Mouse (Mus musculus): ENCODE results near the gene Gabpb2. TPM values are rescaled to one million over a fixed set of nuclear protein-coding genes. Genes with fewer than 3 reads are reported as not detected.
A peak's percentile ranks its signal among the peaks of the same experiment; 100 is the strongest.

The Gabpb2 gene
- polyA plus RNA-seq, 1 experiment = 30.6 TPM

GRCm38 (mm10) chr3:95169996-95170395, 47.7 kb downstream of the Gabpb2 start:
- no peak for DNase-seq
- no peaks in the 10 kb centered on the region for H3K27me3 ChIP-seq (ENCODE audit: control insufficient read depth, insufficient read depth, low read length)
- TF ChIP-seq POLR2A (IDR thresholded peaks at IDR 0.05; ENCODE audit: borderline replicate concordance, insufficient read depth, low read length) = no peak
- TF ChIP-seq CTCF (IDR thresholded peaks at IDR 0.05; ENCODE audit: borderline replicate concordance, insufficient read depth, low read depth, low read length) = no peak
- 90% methylated on average over 10 of the region's 10 CpGs for WGBS
- no peak overlapping the region for H3K4me3 ChIP-seq (replicated peaks; ENCODE audit: insufficient read depth, low read depth, low read length)
- H3K27ac ChIP-seq (ENCODE audit: insufficient read depth, low read length) = no peak overlapping the region
- no peaks in the 10 kb centered on the region for H3K4me1 ChIP-seq (ENCODE audit: control insufficient read depth, insufficient read depth, low read length)

- Histone ChIP-seq H3K27ac (ENCODE audit: insufficient read depth, low read length) (no peak overlapping the region), H3K27me3 (ENCODE audit: control insufficient read depth, insufficient read depth, low read length) (no peaks in the 10 kb centered on the region), H3K4me1 (ENCODE audit: control insufficient read depth, insufficient read depth, low read length) (peaks cover 24% of the 10 kb centered on the region), H3K4me3 (replicated peaks; ENCODE audit: insufficient read depth, low read depth, low read length) (no peak overlapping the region)
- 55% methylated on average over 5 of the region's 5 CpGs for WGBS
- no peak for DNase-seq
- TF ChIP-seq POLR2A (IDR thresholded peaks at IDR 0.05; ENCODE audit: borderline replicate concordance, insufficient read depth, low read length) (no peak), CTCF (IDR thresholded peaks at IDR 0.05; ENCODE audit: borderline replicate concordance, insufficient read depth, low read depth, low read length) (no peak)
These were observed 52.9 kb downstream of the Gabpb2 start for GRCm38 (mm10) chr3:95164840-95165239.

GRCm38 (mm10) chr3:95164256-95164550, 53.5 kb downstream of the Gabpb2 start:
- no peak for DNase-seq
- Histone ChIP-seq H3K4me3 (replicated peaks; ENCODE audit: insufficient read depth, low read depth, low read length) (no peak overlapping the region), H3K27me3 (ENCODE audit: control insufficient read depth, insufficient read depth, low read length) (no peaks in the 10 kb centered on the region), H3K4me1 (ENCODE audit: control insufficient read depth, insufficient read depth, low read length) (peaks cover 28% of the 10 kb centered on the region), H3K27ac (ENCODE audit: insufficient read depth, low read length) (no peak overlapping the region)
- TF ChIP-seq POLR2A (IDR thresholded peaks at IDR 0.05; ENCODE audit: borderline replicate concordance, insufficient read depth, low read length) (no peak), CTCF (IDR thresholded peaks at IDR 0.05; ENCODE audit: borderline replicate concordance, insufficient read depth, low read depth, low read length) (no peak)
- WGBS = 25% methylated on average over 4 of the region's 5 CpGs

GRCm38 (mm10) chr3:95163419-95164255, 54.1 kb downstream of the Gabpb2 start:
- TF ChIP-seq CTCF (IDR thresholded peaks at IDR 0.05; ENCODE audit: borderline replicate concordance, insufficient read depth, low read depth, low read length) (no peak), POLR2A (IDR thresholded peaks at IDR 0.05; ENCODE audit: borderline replicate concordance, insufficient read depth, low read length) (no peak)
- no peak for DNase-seq
- H3K4me3 ChIP-seq (replicated peaks; ENCODE audit: insufficient read depth, low read depth, low read length) = no peak overlapping the region
- H3K27me3 ChIP-seq (ENCODE audit: control insufficient read depth, insufficient read depth, low read length) = no peaks in the 10 kb centered on the region
- 43% methylated on average over 11 of the region's 11 CpGs for WGBS
- peaks cover 28% of the 10 kb centered on the region for H3K4me1 ChIP-seq (ENCODE audit: control insufficient read depth, insufficient read depth, low read length)
- H3K27ac ChIP-seq (ENCODE audit: insufficient read depth, low read length) = 0 out of 2 replicates have a peak overlapping the region, but pooled peaks have one; percentile 0

- Histone ChIP-seq H3K4me3 (replicated peaks; ENCODE audit: insufficient read depth, low read depth, low read length) (no peak overlapping the region), H3K27me3 (ENCODE audit: control insufficient read depth, insufficient read depth, low read length) (no peaks in the 10 kb centered on the region), H3K27ac (ENCODE audit: insufficient read depth, low read length) (no peak overlapping the region), H3K4me1 (ENCODE audit: control insufficient read depth, insufficient read depth, low read length) (peaks cover 28% of the 10 kb centered on the region)
- DNase-seq = no peak
- TF ChIP-seq POLR2A (IDR thresholded peaks at IDR 0.05; ENCODE audit: borderline replicate concordance, insufficient read depth, low read length) (no peak), CTCF (IDR thresholded peaks at IDR 0.05; ENCODE audit: borderline replicate concordance, insufficient read depth, low read depth, low read length) (no peak)
- WGBS = 30% methylated on average over 2 of the region's 2 CpGs
These were observed 55.4 kb downstream of the Gabpb2 start for GRCm38 (mm10) chr3:95162345-95162628.

- H3K27me3 ChIP-seq (ENCODE audit: control insufficient read depth, insufficient read depth, low read length) = no peaks in the 10 kb centered on the region
- 16% methylated on average over 9 of the region's 9 CpGs for WGBS
- no peak overlapping the region for H3K27ac ChIP-seq (ENCODE audit: insufficient read depth, low read length)
These were observed 55.9 kb downstream of the Gabpb2 start for GRCm38 (mm10) chr3:95161618-95162344.

GRCm38 (mm10) chr3:95161041-95161551, 56.6 kb downstream of the Gabpb2 start:
- no peak for TF ChIP-seq CTCF (IDR thresholded peaks at IDR 0.05; ENCODE audit: borderline replicate concordance, insufficient read depth, low read depth, low read length)
- TF ChIP-seq POLR2A (IDR thresholded peaks at IDR 0.05; ENCODE audit: borderline replicate concordance, insufficient read depth, low read length) = no peak
- whole genome bisulfite sequencing = under 1% methylated on average over 30 of the region's 30 CpGs
- Histone ChIP-seq H3K4me1 (ENCODE audit: control insufficient read depth, insufficient read depth, low read length) (peaks cover 28% of the 10 kb centered on the region), H3K4me3 (replicated peaks; ENCODE audit: insufficient read depth, low read depth, low read length) (peak overlapping the region; percentile 95), H3K27me3 (ENCODE audit: control insufficient read depth, insufficient read depth, low read length) (no peaks in the 10 kb centered on the region), H3K27ac (ENCODE audit: insufficient read depth, low read length) (no peak overlapping the region)
- peak; percentile 38 to 62 for DNase-seq

More at GRCm38 (mm10) chr3:95161618-95162344, 55.9 kb downstream of the Gabpb2 start:
- peak overlapping the region; percentile 95 for H3K4me3 ChIP-seq (replicated peaks; ENCODE audit: insufficient read depth, low read depth, low read length)
- peaks cover 28% of the 10 kb centered on the region for H3K4me1 ChIP-seq (ENCODE audit: control insufficient read depth, insufficient read depth, low read length)
- no peak for TF ChIP-seq POLR2A (IDR thresholded peaks at IDR 0.05; ENCODE audit: borderline replicate concordance, insufficient read depth, low read length)
- no peak for TF ChIP-seq CTCF (IDR thresholded peaks at IDR 0.05; ENCODE audit: borderline replicate concordance, insufficient read depth, low read depth, low read length)
- no peak for DNase-seq

All from cerebellum, adult 2 months (tissue).